Mouse (Mus musculus) embryonic fibroblast, embryonic 13.5 days (primary cell): ENCODE measurements at regions not wholly inside any gene's neighbourhood (a gene's known extent, or its start where the extent isn't known, plus 50 kb on each side); places are given as distances from the start of the nearest gene placed in this dataset.

Experiments
- H3K27ac ChIP-seq: 2 replicates; pipeline ENCODE4 v1.5.1; 2012; ENCODE audit warnings: low read length, control low read depth, inconsistent platforms; ENCODE audit not compliant: insufficient read depth
- H3K4me1 ChIP-seq: 2 replicates; pipeline ENCODE4 v1.6.1; 2011; ENCODE audit warnings: low read length; ENCODE audit not compliant: control insufficient read depth, insufficient read depth
- H3K4me3 ChIP-seq: 2 replicates; pipeline ENCODE4 v1.5.1; 2011; ENCODE audit warnings: mild to moderate bottlenecking, control low read depth, low read length; ENCODE audit not compliant: insufficient read depth
- CTCF ChIP-seq: IDR thresholded peaks from 2 replicates; pipeline ENCODE4 v1.5.1; 2011; ENCODE audit warnings: mild to moderate bottlenecking, control low read depth, low read length, moderate library complexity, borderline replicate concordance; ENCODE audit not compliant: insufficient read depth
- POLR2A ChIP-seq: IDR thresholded peaks from 2 replicates; pipeline ENCODE4 v1.6.1; 2011; ENCODE audit warnings: low read depth, mild to moderate bottlenecking, control low read depth, low read length, moderate library complexity

DNA sequence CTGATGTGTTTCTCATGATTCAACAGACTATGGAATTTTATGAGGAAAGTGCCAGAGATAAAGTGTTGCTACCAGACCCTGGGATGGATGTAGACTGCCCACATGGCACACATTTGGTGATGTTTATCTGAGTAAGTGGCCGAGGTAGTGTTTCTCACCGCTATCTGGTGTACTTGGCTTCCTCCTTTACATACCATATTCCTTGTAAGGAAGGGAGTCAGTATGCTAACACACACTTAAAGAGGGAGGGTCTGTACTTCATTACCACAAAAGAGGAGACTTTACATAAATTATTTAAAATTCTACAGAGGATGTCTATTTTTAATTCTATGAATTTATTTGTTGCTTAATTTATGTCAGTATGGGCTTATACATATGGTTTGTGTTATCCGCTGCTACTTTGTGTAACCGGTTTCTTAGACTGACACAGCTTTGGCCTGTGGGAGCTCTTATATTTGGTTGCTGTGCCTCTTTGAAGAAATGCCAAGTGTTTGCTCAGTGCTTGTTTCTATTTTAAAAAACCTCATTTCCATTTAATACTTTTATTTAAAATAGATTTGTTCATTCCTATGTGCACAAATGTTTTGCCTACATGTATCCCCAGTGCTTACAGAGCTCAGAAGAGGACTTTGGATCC is 100.2 kb upstream of the Impg1 start:
- Histone ChIP-seq H3K27ac (no peak overlapping the region), H3K4me3 (no peak overlapping the region), H3K4me1 (no peaks in the 10 kb centered on the region)
- TF ChIP-seq POLR2A (no peak), CTCF (no peak)

GRCm38 (mm10) chr9:80563655-80564054 is 98.4 kb upstream of the Impg1 start:
- no peak for TF ChIP-seq POLR2A
- TF ChIP-seq CTCF: no peak
- no peaks in the 10 kb centered on the region for H3K4me1 ChIP-seq
- H3K4me3 ChIP-seq: no peak overlapping the region

DNA sequence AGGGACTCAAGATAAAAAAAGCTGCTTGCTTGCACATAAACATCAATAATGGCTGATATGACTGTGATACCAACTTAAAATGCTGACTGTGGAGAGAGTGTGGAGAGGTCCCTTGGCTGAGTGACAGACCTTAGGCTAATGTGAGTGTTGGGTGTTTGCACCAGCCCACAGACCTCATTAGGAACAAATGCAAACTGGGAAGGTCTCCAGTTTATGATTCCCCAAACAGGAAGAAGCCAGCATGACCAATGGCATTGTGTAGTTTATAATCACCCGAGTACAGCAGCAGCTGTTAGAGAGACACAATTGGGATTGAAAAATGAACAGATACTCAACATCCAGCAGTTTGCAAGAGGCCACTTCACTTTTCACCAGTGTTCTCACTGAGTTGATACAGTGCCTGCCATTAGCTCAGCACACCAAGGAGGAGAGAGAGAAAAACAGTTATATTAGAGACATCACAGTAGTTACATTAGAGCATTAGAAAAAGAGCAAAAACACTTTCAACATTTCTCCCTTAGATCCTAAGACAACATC is 90.3 kb upstream of the Impg1 start:
- TF ChIP-seq CTCF: no peak
- TF ChIP-seq POLR2A: no peak
- Histone ChIP-seq H3K4me3 (no peak overlapping the region), H3K4me1 (no peaks in the 10 kb centered on the region), H3K27ac (no peak overlapping the region)

More at GRCm38 (mm10) chr9:80563655-80564054, 98.4 kb upstream of the Impg1 start:
- no peak overlapping the region for H3K27ac ChIP-seq
